Mouse (Mus musculus): ENCODE results near the gene Rln3. TPM values are rescaled to one million over a fixed set of nuclear protein-coding genes. Genes with fewer than 3 reads are reported as not detected.

The Rln3 gene
- polyA plus RNA-seq, 1 experiment from 2014 or later: 5.3 TPM

GRCm38 (mm10) chr8:84065457-84066072 lies 20.8 kb upstream of the Rln3 start:
- no peak for DNase-seq (ENCODE audit: low spot score)

- DNase-seq (ENCODE audit: low spot score): no peak
Measured at GRCm38 (mm10) chr8:84065037-84065436, 20.2 kb upstream of the Rln3 start, which contains the start of gene Gm10643. Gene Gm10643 (minus strand): TSS chr8:84065137.

- DNase-seq (ENCODE audit: low spot score): peak; percentile 87
Measured at GRCm38 (mm10) chr8:84063861-84064610, 19.2 kb upstream of the Rln3 start.

GRCm38 (mm10) chr8:84060245-84060644 lies 15.4 kb upstream of the Rln3 start:
- no peak for DNase-seq (ENCODE audit: low spot score)

GRCm38 (mm10) chr8:84059226-84059625 lies 14.4 kb upstream of the Rln3 start:
- no peak for DNase-seq (ENCODE audit: low spot score)

GRCm38 (mm10) chr8:84057827-84058226 lies 13.0 kb upstream of the Rln3 start:
- DNase-seq (ENCODE audit: low spot score): no peak

GRCm38 (mm10) chr8:84053229-84053628 lies 8.4 kb upstream of the Rln3 start:
- DNase-seq (ENCODE audit: low spot score): no peak

GRCm38 (mm10) chr8:84052746-84053145 lies 7.9 kb upstream of the Rln3 start:
- DNase-seq (ENCODE audit: low spot score): no peak

GRCm38 (mm10) chr8:84048171-84048570 lies 3.4 kb upstream of the Rln3 start:
- DNase-seq (ENCODE audit: low spot score): no peak

GRCm38 (mm10) chr8:84046505-84046904 lies 1.7 kb upstream of the Rln3 start:
- no peak for DNase-seq (ENCODE audit: low spot score)

GRCm38 (mm10) chr8:84044103-84044502 lies 697 bp downstream of the Rln3 start:
- DNase-seq (ENCODE audit: low spot score): no peak

- DNase-seq (ENCODE audit: low spot score): no peak
Measured at GRCm38 (mm10) chr8:84042948-84043342, 1.9 kb downstream of the Rln3 start.

GRCm38 (mm10) chr8:84042066-84042947 lies 2.5 kb downstream of the Rln3 start, which contains the start of gene Il27ra:
Gene Il27ra (minus strand): TSS chr8:84042589.
- DNase-seq (ENCODE audit: low spot score): peak; percentile 78

GRCm38 (mm10) chr8:84039050-84039449 lies 5.8 kb downstream of the Rln3 start:
- DNase-seq (ENCODE audit: low spot score): peak; percentile 87

- no peak for DNase-seq (ENCODE audit: low spot score)
Measured at GRCm38 (mm10) chr8:84038015-84038414, 6.8 kb downstream of the Rln3 start.

GRCm38 (mm10) chr8:84032777-84033176 lies 12.0 kb downstream of the Rln3 start:
- DNase-seq (ENCODE audit: low spot score): no peak

GRCm38 (mm10) chr8:84029272-84029671 lies 15.5 kb downstream of the Rln3 start:
- no peak for DNase-seq (ENCODE audit: low spot score)

- no peak for DNase-seq (ENCODE audit: low spot score)
Measured at GRCm38 (mm10) chr8:84027449-84027848, 17.4 kb downstream of the Rln3 start.

- DNase-seq (ENCODE audit: low spot score): peak; percentile 80
Measured at GRCm38 (mm10) chr8:84025863-84026262, 18.9 kb downstream of the Rln3 start.

- peak; percentile 70 for DNase-seq (ENCODE audit: low spot score)
Measured at GRCm38 (mm10) chr8:84024171-84024570, 20.6 kb downstream of the Rln3 start.

GRCm38 (mm10) chr8:84023631-84024030 lies 21.2 kb downstream of the Rln3 start:
- no peak for DNase-seq (ENCODE audit: low spot score)

- no peak for DNase-seq (ENCODE audit: low spot score)
Measured at GRCm38 (mm10) chr8:84023085-84023484, 21.7 kb downstream of the Rln3 start.
